Mouse (Mus musculus) liver, embryonic 12.5 days (tissue): Measurements from ENCODE around the gene Iqca. TPM values are rescaled to one million over a fixed set of nuclear protein-coding genes. Genes with fewer than 3 reads are reported as not detected.

Source experiments
- ATAC-seq: fragments of 200-750 bp; cut with Nextera tagmentation; 2 replicates; pipeline ENCODE4 v1.8.0; 2017; ENCODE audit warnings: moderate number of reproducible peaks, mild to moderate bottlenecking, moderate library complexity
- H3K27ac ChIP-seq: fragments of 300-500 bp; sonication (generic); 2 replicates; pipeline ENCODE4 v1.5.1; 2016; ENCODE audit warnings: mild to moderate bottlenecking
- H3K27me3 ChIP-seq: fragments of 300-500 bp; sonication (generic); replicated peaks from 2 replicates; pipeline ENCODE4 v1.6.1; 2016; ENCODE audit warnings: mild to moderate bottlenecking, moderate library complexity
- H3K36me3 ChIP-seq: fragments of 300-500 bp; sonication (generic); 2 replicates; pipeline ENCODE4 v1.6.1; 2016; ENCODE audit warnings: mild to moderate bottlenecking, moderate library complexity
- H3K4me1 ChIP-seq: fragments of 300-500 bp; sonication (generic); 2 replicates; pipeline ENCODE4 v1.6.1; 2016
- H3K4me2 ChIP-seq: fragments of 300-500 bp; sonication (generic); 2 replicates; pipeline ENCODE4 v1.6.1; 2016; ENCODE audit warnings: mild to moderate bottlenecking, moderate library complexity
- H3K4me3 ChIP-seq: fragments of 300-500 bp; sonication (generic); 2 replicates; pipeline ENCODE4 v1.5.1; 2016; ENCODE audit warnings: mild to moderate bottlenecking, moderate library complexity
- H3K9ac ChIP-seq: fragments of 300-500 bp; sonication (generic); 2 replicates; pipeline ENCODE4 v1.6.1; 2016; ENCODE audit warnings: mild to moderate bottlenecking, moderate library complexity
- H3K9me3 ChIP-seq: fragments of 300-500 bp; sonication (generic); replicated peaks from 2 replicates; pipeline ENCODE4 v1.6.1; 2016; ENCODE audit warnings: mild to moderate bottlenecking, moderate library complexity
- WGBS: fragments of 180-500 bp; shearing (Covaris S2); methylation state at CpG from one replicate; pipeline ENCODE4 v1.1.7; 2016; ENCODE audit not compliant: insufficient replicate concordance; 5-methylcytosine and 5-hydroxymethylcytosine counted together
- polyA plus RNA-seq: library from polyadenylated mRNA; unstranded; fragments of >200 nt; fragmentation: Nextera tagmentation; extraction: Ambion mirVana; gene quantifications from 2 replicates; pipeline ENCODE4 v1.2.1, GENCODE M21; 2016

Iqca gene
- polyA plus RNA-seq, 1 experiment from 2014 or later, result 0.11 TPM

DNA sequence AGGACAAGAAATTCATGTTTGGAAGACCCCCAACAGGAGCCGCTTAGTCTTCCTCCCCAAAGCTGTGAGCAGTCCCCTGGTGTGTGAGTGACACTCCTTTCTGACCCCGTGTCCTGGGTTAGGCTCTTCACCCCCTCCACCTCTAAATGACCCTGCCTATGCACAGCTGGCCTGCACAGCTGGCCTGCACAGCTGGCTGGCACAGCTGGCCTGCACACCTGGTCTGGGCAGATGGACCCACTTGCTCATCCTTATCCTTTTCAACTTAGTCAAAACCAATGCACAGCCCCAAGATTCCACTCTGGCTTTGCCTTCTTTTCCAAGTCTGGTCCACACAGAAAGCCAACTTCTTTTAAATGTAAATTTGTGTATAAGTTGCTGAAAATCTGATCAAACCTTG lies 154.5 kb downstream of the Iqca start:
- Histone ChIP-seq H3K27ac (no peak overlapping the region), H3K9ac (no peak overlapping the region), H3K4me3 (no peak overlapping the region), H3K4me1 (no peaks in the 10 kb centered on the region), H3K9me3 (no peaks in the 10 kb centered on the region), H3K4me2 (no peak overlapping the region), H3K27me3 (peaks cover 26% of the 10 kb centered on the region), H3K36me3 (no peaks in the 10 kb centered on the region)
- no peak for ATAC-seq
- 51% methylated on average over 2 of the region's 2 CpGs for WGBS

DNA sequence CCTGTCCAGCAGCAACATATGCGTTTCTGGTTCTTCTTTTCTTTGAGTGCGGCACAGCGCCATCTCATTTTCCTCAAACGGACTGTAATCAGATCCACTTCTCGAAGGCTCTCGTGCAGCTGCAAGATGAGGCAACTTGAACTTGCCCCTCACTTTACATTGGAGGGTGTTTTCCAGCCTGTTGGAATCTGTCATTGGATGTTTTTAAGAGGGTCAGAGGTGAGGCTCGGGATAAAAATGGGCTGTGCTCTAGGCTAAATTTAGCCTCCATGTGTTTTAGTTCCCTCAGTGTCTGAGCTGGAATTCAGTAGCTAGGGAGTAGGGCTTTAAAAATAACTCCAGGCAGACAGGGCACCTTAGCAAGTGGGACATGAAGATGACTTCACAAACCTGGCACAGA lies 155.1 kb downstream of the Iqca start:
- no peak overlapping the region for H3K27ac ChIP-seq
- no peak overlapping the region for H3K4me3 ChIP-seq
- H3K36me3 ChIP-seq, result no peaks in the 10 kb centered on the region
- no peaks in the 10 kb centered on the region for H3K4me1 ChIP-seq
- H3K9me3 ChIP-seq, result no peaks in the 10 kb centered on the region
- no peak overlapping the region for H3K4me2 ChIP-seq
- WGBS, result 54% methylated on average over 7 of the region's 7 CpGs
- H3K9ac ChIP-seq, result no peak overlapping the region
- peaks cover 32% of the 10 kb centered on the region for H3K27me3 ChIP-seq
- ATAC-seq, result no peak

DNA sequence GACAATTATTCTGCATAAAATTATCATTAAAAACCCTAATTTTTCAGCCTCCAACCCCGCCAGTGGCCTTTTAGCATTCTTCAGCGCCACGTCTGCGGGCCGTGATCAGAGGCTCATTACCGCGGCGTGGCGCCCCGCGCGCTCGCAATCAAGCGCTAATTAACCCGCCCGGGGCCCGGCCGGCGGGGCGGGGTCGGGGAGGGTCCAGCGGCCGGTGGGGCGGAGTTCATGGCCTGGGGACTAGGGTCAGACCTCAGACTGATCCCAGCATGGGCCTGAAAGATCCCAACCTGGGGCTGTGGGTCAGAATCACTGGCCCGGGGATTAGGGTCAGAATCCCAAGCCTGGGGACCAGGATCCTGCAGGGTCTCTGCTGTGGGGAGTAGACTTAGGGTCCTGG lies 160.9 kb downstream of the Iqca start:
- H3K4me3 ChIP-seq, result 0 out of 2 replicates have a peak overlapping the region, but pooled peaks have one; percentile 1
- no peak overlapping the region for H3K27ac ChIP-seq
- 4% methylated on average over 25 of the region's 25 CpGs for WGBS
- no peaks in the 10 kb centered on the region for H3K9me3 ChIP-seq
- no peaks in the 10 kb centered on the region for H3K4me1 ChIP-seq
- peaks cover 67% of the 10 kb centered on the region for H3K27me3 ChIP-seq
- H3K9ac ChIP-seq, result no peak overlapping the region
- ATAC-seq, result no peak
- H3K4me2 ChIP-seq, result peak overlapping the region; percentile 37
- no peaks in the 10 kb centered on the region for H3K36me3 ChIP-seq

Other genes starting within 250 kb of the Iqca start
- 1.7 and 2.0 TPM in 2 replicates for gene Gbx2, start 222.2 kb downstream of the Iqca start, polyA plus RNA-seq
- gene Asb18, start 138.7 kb downstream of the Iqca start, polyA plus RNA-seq, result not detected in 2 replicates
- 9.0 and 10.4 TPM in 2 replicates for gene Ackr3, start 50.6 kb upstream of the Iqca start, polyA plus RNA-seq